Mouse (Mus musculus) cerebellum, adult (tissue): ENCODE measurements around the gene Trex1.
A peak's percentile ranks its signal among the peaks of the same experiment; 100 is the strongest.

Experiments used
- ATAC-seq: cut with Nextera tagmentation; 2 replicates; pipeline ENCODE4 v1.9.2; 2017; ENCODE audit warnings: mild to moderate bottlenecking, moderate library complexity, mixed read lengths; ENCODE audit not compliant: insufficient number of reproducible peaks, low FRiP score, low TSS enrichment

Gene Trex1

DNA sequence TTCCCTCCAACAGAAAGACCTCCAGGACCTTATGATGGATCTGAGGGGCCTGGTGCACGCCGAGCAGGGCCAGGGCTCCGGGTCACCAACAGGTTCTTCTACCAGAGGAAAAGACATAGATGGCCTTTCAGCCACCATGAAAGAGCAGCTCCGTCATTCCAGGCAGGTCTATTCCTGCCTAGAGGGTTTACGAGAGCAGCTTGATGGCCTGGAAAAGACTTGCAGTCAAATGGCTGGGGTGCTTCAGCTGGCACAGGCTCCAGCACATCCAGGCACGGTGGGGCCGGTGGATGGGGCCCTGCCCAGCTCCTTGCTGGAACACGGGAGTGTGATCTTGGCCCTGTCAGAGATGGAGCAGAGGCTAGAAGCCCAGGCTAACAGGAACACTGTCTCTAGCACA is 32.3 kb upstream of the Trex1 start:
- no peak for ATAC-seq

DNA sequence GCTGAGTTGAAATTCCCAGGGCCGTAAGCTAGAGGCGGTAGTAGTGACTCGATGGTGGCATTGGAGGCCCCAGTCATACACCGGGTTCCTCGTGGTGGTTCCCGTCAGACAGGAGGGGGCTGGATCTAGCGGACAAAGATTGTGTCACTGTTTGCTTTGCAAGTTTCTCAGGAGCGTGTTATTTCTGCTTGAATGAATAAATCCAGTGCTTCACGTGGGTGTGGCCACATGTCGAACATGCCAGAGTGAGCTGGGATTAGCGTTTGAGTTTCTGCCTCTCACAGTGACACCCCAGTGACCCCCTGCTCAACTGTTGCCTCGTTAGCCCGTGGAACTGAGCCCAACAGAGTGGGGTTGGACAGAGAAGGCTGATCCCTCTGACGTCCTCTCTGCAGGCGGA is 30.9 kb upstream of the Trex1 start:
- no peak for ATAC-seq

DNA sequence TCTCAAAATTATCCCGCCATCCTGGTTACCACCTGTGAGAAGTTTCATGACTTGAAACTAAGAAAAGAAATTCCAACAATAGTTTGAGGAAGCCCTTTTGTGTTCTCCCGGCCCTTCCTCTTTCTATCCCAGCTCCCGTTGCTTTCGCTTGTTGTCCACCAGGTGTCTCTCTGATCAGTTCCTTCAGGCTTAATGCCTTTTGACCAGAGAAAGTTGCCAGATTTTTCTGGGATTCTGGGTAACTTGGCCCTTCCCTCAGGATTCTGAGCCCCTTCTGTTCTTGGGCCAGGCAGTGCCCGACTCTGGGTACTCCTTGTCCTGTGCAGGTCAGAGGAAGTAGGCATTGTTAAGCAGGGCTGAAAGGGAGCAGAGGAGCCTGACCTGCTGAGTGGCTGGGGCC is 28.5 kb upstream of the Trex1 start:
- no peak for ATAC-seq

DNA sequence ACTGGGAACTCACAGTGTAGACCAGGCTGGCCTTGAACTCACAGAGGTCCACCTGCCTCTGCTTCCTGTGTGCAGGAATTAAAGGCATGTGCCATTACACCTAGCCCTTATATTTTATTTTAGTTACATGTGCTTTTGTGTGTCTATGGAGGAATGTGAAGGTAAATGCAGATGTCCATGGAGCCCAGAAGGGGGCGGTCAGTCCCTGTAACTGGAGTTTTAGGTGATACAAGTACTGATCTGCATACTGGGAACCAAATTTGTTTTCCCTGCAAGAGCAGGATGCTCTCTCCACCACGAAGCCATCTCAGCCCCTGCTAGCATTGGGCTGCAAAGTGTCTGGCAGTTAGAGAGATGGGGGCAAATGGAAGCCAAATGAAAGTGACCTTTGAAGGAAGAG is 25.4 kb upstream of the Trex1 start:
- no peak for ATAC-seq

DNA sequence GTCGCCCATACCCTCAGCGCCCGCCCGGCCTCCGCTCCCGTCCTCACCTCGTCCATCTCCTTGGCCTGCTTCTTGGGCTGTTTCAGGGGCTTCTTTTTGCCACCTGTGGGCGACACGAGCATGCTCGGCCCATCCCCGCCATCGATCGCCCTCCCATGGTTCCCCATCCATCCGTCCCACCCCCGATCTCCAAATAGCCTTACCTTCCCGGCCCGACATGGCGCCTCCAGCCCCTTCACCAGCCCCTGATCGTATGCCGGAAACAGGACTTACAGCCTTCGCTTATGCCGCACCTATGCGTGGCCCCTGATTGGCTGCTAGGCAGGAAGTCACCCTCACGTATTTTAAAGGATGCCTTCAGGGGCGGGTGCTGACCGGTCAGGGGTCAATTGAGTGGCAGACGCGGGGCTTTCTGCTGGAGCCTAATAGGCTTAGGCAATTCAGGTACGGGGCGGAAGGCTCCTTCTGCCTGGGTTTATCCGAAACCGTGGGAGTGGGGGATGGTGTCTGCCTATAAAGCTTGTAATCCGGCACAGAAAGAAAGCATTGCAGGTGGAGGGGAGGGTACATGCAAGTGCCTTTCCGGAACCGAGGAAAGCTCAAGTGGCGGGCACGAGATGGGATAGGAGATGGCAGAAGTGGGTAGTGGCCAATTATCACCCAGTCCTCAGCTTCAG is 22.7 kb upstream of the Trex1 start, which contains the start of the genes Ccdc51 and Tma7:
TSS of gene Ccdc51 (plus strand) at position 370 of the 677 bp plus-strand sequence.
TSS of gene Tma7 (minus strand) at position 464 of the 677 bp plus-strand sequence.
- ATAC-seq, result peak; percentile 98

DNA sequence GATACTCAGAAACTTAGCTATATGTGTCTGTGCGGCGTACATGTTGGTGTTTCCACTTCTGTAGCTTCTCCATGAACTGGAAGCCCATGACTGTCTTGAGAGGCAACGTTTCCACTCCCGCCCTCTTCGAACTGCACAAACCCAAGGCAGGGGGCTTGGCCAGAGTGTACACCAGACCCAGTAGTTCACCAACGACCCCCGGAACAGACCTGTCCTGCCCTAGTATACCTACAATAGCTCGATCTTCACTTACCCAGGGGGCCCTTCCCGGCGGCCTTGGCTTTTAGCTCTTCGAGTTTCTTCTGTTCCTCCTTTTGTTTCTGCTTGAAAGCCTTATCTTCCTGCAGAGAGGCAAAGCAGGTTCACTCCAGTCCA is 22.2 kb upstream of the Trex1 start:
- ATAC-seq, result no peak

DNA sequence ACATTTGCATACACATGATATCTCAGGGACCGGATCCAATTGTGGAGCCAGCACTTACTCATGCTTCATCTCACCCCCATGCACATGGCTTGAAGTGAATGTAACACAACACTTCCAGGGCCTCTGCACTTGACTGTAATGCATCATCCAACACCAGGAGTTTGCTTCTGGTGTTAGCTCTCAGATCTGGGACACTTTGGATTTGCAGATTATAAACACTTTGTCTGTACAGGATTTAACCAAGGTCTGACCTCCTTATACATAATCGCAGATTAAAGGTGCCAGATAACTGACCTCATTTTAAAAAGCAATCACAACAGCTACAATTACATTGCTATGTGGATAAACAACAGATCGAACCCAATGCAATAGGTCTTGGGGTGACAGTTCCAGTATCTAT is 21.0 kb upstream of the Trex1 start:
- no peak for ATAC-seq

DNA sequence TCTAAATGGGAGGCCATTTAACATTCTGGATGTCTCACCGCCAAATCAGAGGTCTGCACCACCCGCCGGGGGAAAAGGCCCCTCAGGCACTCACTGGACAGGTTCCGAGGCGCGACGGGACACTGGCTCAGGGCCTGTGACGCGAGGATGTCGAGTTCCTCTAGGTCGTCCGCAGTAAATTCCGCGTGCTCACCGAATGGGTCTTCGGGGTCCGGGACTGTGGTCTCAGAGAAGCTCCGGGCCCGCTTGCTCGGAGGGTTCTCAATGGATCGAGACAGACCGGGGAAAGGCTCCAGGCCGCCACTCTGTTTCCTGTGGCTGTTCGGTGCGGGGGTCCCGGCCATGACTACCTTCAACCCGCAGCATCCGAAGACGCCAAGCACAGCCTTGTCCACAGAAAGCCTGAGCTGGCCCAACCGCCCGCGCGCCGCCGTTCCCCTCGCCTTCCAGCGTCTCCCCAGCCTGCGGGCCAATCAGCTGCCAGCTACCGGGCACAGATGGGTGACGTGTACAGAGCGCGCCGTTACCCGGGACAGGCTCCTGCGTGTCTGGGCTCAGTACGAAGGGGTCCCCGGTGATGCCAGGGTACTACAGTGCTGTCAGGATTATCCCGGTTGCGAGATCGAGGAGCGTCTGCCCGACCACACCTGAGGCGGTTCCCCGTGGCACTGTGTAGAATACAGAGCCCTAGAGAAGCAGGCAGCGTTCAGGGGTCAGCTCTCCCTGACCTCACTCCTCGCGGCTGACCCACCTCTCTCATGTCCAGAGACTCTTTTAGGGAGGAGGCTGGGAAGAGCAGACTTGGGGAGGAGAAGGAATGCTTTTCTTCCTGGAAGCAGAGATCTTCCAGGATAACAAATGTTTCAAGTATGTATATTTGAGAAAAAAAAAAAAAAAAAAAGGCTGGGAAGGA is 14.4 kb upstream of the Trex1 start, which contains the start of gene Atrip:
TSS of gene Atrip (minus strand) at position 464 of the 913 bp plus-strand sequence.
- ATAC-seq, result peak; percentile 98

DNA sequence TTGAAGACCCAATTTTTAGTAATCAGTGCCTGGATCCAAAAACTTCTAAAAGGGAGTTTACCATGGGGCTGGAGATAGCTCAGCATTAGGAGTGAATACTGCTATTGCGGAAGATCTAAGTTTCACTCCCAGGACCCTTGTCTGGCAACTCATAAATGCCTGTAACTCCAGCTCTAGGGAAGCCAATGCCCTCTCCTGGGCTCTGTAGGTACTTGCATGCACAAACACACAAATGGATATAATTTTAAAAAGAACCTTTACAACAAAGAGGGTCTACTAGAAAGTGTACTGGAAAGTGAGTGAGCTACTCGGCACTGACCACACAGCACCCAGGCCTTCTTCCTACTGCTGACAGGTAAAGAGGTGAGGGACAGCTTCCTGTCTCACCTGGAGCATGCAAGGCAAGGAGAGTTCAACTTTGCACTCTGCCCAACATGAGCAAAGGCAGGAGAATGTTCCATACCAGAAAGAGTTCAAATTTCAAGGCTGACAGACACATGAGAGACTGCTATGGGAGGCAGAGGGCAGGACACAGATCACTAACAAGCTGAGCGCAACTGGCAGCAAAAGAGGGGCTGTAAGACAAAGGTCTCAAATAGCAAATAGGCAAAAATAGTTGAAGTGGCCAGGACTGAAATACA is 8.7 kb upstream of the Trex1 start:
- no peak for ATAC-seq

DNA sequence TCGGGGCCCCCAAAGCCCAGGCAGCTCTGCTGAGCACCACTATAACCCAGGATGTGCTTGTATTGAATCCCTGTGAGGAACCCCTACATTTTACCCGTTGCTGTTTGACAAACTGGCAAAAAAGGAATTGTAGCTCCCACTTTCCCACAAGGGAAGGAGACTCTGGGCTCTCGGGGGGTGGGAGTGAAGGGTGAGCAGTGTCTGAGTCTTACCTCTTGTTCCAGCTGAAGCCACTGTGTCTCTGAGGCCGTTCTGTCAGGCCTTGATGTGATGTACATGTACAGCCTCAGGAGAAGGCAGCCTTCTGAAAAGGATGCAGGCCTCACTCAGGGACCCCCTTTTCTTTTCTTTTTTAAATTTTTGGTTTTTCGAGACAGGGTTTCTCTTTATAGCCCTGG is 1.4 kb upstream of the Trex1 start:
- no peak for ATAC-seq

DNA sequence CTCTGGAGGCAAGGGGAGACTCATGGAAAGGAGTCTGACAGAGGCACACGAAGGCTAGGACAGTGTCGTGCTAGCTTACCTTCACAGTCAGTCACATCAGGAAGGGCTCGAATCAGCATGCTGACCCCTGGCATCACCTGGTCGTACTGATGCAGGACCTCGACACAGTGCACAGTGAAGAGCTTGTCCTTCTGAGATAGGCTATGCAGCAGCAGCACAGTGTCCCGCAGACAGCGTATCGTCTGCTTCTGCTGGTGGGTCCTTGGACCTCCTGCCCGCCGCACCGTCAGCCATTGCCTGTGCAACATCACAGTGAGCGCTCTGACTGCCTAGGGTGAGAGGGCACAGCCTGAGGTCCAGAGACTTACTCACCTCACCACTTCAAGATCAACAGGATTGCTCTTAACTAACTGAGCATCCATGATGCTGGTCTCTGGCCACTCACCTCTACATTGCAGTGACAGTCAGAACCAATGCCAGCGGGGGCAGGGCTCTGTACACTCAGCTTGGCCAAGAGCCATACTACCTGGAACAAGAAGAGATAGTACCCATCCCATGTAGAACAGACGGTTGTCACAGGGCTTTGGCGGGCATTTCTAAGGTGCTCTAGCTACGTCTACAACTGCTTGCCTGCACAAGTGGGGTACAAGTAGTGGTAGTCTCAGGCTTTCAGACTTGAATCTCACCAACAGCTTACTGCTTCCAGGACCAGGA is 807 bp upstream of the Trex1 start:
- ATAC-seq, result no peak

DNA sequence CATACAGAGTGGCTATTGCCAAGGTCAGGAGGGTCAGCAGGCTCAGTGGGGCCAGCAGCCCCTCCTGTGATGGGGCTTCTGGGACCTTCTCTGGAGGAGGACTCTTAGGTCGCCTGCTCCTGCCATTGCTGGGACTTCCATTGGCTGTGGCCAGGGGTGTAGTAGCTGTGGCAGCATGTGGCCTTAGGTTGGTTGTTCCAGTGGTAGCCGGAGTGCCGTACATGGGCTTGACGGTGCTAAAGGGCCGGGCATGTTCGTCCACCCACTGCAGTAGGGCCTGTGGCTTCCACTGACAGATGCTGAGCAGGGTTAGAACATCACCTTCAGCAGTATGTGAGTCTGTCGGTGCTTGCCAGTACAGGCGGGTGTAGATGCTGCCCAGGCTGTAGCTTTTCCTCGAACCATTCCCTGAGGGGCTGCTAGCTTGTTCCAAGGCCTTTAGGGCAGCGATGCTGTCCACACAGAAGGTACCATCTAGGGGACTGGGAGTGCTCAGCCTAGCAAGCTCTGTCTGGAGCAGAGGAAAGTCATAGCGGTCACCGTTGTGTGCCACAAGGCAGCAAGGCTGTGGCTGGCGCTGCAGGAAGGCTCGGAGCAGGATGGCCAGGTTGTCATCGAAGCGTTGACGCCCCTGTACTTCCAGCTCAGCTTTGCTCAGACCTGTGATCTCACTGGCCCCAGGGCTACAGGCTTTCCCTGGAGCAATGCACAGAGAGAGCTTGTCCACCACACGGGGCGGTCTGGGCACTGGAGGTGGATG is 1.3 kb downstream of the Trex1 start:
- no peak for ATAC-seq

DNA sequence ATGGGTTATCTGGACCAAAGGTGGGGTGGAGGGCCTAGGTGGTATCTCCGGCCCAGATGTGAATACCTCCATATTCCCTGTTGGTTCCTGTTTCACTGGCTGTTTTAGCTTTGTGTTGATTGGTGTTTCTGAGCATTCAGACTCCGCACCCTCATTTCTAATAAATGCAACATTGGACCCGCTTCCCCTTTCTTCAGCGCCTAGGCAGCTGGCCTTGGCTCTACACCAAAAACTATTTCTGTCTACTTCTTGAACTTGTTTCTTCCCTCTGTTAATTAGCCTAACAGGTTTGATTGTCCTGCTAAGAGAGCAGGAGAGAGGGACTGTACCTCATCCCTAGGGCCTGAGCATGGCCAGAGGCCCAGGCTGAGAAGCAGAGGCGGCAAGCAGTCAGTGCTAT is 2.0 kb downstream of the Trex1 start:
- no peak for ATAC-seq

DNA sequence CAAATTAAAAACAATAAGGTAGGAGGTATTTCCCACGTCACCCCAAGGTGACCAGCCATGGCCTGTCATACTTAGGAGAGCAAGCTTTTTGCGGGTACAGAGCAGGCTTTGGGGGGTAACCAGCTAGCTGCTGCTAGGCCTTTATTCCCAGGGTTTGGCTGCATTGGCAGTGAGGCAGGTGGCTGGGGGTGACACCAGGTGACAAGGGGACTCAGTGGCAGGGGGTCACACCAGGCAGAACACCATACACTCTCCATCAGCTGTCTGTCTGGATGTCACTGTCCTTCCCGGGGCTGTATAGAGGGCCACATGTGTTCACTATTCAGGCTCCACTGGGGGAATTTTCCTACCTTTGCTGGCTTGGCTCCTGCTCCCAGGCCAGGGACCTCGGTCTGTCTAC is 2.6 kb downstream of the Trex1 start:
- ATAC-seq, result no peak

DNA sequence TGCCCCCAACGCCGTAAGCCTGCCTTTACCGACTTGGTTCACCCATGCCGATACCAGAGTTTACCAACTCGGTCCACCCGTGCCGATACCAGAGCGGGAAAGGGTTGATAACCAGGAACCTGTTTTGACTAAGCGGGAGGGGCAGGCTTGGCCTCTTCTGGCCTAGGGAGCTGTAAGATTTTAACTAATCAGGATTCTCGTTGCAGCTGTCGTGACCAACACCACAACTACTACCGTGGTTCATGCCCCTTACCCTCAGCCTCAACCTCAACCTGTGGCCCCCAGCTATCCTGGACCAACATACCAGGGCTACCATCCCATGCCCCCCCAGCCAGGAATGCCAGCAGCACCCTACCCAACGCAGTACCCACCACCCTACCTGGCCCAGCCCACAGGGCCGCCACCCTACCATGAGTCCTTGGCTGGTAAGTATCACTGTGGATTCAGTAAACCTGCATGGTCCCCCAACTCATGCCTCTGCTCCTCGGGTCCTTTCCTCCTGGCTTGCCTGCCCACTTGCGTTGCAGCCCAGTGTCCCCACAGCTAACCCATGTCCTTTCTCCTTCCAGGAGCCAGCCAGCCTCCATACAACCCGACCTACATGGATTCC is 3.3 kb downstream of the Trex1 start:
- no peak for ATAC-seq

DNA sequence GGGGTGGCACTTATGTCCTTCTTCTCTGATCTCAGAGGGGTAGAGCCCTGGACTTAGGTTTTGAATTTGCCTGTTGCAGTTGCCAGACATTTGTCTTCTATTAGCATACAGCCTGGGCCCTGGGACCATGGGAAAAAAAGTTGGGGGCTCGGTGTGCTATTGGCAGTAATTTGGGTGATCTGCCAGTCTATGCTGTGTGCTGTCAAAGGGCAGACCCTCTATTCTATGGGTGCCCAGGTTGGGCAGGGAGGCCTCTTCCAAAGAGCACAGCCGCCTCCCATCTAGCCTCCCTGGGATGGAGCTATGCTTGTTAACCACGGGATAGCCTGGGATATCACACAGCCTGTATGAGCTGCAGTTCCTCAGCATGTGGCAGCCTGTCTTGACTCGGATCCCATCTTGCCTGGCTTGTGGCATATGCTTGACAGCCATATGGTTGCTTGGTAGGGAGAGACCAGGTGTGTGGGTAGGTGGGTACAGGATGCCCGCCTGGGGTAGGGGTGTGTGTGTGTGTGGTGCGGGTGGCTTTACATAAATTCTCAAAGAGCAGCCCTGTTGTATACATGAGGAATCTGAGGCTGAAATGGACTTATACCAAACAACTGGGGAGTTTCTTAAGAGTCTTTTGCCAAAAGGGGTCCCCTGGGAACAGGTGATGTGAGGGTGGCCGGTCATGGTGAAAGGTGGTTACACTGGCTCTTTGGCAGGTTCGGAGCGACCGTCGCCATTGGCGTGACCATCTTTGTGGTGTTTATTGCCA is 4.1 kb downstream of the Trex1 start:
- no peak for ATAC-seq

DNA sequence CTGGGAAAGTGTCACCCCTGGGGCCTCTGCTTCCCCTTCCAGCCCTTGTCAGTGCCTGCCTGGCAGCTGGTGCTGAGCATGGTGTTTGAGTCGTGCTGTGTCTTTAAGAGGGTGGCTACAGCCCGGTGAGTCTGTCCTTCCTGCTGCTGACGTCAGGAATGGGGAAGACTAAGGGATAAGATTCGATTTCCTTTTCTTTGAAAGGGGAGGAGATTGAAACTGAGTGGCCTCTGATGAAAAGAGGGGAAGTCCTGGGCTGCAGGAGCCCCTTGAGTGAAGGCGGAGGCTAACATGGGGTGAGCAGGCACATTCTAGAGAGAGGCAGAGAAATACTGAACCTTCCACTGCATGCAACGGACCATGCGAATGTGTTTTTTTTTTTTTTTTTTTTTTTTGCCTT is 4.8 kb downstream of the Trex1 start:
- peak; percentile 82 for ATAC-seq

DNA sequence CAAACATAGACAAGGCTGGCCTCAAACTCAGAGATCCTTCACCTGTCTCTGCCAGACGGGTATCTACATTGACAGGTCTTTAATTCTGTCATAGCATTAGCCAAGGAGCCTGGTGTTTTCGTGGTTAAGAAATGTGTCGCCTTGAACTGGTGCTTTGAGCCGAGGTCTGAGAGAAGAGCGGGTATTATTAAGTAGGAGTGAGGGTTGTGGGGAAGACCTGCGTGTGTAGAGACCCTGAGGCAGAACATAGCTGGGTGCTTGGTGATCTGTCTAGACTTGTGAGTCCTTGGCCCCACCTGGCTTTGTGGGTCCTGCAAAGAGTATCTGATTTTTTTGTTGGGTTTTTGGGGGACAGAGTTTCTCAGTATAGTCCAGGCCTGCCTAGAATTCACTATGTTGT is 5.7 kb downstream of the Trex1 start:
- ATAC-seq, result no peak

DNA sequence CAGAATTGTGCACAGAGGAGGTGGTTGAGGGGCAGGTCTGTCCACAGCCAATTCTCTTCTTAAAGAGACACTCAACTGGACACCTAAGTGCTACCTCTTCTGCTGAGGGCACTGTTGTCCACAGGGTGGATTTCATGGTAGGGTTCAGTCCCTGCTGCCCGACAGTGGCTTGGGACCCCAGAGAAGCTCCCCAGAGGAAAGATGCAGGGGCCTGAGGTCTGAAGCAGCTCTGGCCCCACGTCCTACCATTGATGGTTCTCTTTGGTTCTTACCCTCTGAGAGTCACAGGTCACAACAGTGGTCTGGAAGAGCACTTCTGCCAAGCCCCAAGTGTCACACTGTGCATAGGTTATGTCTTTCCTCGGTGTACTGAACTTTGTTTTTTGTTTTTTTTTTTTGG is 6.2 kb downstream of the Trex1 start:
- ATAC-seq, result no peak
